Mouse (Mus musculus) CD4-positive helper T cell, adult 2 months (primary cell): ENCODE measurements around the gene Pds5a.
"Not testable (repeated sequence)": the region's sequence is repeated elsewhere in the genome, so short reads cannot be mapped to it uniquely, and the experiment has no call there.

Experiments used
- DNase-seq: peaks from one replicate; pipeline ENCODE4 v3.0.0-alpha.2; 2012; ENCODE audit warnings: low read depth, missing footprints, low spot score

Gene Pds5a

DNA sequence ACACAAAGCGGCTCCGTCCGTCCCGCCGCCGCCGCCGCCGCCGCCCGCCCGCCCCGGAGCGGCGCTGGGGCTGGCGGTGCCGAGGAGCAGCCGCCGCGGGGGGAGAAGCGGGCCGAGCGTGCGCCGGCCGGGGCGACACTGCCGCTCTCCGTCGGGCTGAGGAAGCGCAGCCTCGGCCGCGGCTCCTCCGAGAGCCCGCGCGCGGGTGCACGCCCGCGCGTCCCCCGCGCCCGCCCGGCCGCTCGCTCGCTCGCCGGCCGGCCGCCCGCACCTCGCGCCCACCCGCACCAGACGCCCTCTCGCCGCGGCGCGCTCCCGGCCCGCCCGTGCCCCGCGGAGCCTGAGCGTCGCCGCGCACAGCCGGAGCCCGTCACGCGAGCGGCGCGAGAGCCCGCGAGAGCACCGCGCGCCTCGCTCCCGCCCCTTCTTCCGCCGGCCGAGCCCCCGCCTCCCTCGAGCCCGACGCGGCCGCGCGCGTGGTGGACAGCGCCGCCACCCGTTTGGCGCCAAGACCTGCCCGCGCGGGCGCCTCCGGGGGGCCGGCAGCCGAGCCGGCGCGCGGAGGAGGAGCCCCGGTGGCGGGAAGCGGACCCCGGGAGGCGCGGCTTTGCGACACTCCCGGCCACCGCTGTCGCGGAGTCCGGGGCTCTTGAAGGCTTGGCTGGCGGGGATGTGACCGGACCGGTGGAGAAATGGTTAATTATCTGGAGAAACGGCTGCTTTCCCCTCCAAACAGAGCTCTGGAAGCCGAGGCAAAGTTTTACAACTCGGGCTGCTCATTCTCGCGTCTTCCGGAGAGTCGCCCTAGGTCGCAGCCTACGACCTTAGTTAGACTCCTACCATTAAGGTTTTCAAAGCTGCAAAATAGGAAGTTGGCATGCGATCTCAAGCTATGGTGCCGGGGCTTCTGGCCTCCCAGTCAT lies at the start of gene Pds5a:
Gene Pds5a (minus strand): TSS at position 438 of the 923 bp plus-strand sequence.
- DNase-seq: peak; percentile 91

DNA sequence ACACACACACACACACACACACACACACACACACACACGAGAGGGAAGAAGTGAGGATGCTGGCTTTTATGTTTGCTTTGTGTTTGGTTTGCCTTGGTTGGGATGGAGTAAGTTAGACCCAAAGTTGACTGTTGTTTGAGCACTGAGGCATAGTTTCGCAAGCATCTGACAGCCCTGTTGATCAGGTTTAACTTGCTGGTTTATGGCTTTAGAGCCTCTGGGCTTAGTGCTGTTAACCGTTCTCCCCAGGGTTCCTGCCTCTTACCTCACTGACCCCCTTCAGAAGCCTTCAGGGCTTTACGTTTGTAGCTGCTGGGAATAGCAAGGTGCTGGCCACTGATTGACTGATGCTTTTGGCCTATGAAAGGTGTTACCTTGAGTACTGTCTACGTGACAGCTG lies 48.8 kb upstream of the Pds5a start:
- DNase-seq: no peak

DNA sequence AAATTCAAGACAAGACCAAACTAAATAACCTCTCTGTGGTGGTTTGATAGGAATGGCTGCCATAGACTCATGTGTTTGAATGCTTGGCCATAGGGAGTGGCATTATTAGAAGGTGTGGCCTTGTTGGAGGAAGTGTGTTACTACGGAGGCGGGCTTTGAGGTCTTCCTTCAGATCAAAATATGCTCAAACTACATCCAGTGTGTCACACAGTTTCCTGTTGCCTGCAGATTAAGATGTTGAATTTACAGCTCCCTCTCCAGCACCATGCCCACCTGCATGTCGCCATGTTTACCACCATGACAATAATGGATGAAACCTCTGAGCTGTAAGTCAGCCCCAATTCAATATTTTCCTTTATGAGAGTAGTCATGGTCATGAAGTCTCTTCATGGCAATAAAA lies 41.3 kb upstream of the Pds5a start:
- DNase-seq: no peak

DNA sequence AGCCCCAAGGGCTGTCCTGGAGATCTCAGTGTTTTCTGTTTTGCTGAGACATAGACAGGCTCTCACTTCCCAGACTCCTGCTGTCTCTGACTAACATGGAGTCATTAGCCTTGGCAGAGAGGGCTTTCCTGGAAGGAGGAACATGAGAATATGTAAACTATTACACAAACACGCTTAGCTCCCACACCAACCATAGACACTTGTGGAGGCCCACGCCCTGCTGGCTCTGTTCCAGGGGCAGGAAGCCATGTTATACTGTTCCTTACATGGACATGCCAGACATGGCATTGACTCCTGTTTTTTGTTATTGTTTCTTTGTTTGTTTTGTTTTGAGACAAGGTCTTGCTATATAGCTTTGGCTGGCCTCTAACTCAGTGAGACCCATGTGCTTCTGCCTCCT lies 37.5 kb upstream of the Pds5a start:
- no peak for DNase-seq

DNA sequence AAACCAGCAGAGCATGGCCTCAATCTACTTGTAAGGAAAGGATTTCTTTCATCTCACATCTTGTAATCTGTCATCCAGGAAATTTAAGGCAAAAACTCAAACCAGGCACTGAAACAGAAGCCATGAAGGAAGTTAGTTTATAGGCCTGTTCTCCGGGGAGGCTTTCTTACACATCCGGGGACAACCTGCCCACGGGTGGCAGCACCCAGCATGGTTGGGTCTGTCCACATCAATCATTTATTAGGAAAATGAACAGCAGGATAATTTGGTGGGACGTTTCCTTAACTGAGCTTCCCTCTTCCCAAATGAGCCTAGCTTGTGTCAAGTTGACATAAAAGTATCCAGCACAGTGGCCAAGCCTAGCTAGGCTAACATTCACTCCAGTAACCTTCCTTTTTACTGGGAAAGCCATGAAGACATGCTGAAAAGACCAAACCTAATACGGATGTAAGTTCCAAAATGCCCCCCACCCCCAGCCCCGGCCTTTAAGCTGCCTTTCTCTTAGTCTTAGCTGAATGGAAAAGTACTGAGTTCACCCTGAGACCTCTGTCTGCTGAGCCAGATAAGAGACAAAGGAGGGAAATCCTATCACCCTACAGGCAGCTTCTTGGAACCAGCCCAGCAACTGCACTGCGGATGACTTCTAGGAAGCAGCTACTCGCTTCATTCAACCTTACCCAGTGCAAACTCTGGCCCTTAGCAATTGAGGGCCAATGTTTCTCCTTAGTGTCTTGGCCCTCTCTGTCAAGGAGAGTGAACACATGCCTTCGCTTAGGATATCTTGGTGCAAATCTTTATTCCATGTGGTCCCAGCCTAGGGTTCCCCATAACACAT lies 33.3 kb upstream of the Pds5a start:
- DNase-seq: no peak

DNA sequence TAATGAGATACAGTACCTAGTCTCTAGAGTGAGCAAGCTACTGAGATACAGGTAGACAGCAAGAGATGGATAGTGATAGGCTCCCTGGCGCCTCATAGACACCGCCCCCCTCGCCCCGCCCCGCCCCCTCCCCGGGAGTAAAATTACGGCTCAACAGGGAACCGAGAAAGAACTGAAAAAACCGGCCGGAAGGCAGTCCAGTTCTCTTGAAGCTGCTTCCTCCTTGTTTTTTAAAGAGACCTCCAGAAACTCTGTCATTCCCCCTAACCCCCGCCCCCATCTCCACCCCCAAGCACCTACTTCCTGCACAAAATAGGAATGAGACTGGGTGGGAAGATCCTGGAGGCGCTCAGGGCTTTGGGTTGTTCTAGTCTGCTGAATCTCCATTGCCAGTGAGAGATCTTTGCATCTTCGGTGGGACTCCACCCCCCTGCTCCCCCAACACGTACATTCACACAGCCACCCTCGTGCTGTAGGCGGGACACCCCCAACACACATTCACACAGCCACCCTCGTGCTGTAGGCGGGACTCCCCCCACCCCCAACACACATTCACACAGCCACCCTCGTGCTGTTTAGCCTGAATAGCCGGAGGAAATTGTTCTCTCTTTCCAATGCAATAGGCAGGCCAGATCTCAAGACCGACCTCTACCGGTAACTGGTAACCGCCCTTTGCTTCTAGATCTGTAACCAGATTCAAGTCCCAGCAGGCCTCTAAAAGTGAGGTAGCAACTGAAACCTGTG lies 26.4 kb upstream of the Pds5a start:
- peak; percentile 84 for DNase-seq

DNA sequence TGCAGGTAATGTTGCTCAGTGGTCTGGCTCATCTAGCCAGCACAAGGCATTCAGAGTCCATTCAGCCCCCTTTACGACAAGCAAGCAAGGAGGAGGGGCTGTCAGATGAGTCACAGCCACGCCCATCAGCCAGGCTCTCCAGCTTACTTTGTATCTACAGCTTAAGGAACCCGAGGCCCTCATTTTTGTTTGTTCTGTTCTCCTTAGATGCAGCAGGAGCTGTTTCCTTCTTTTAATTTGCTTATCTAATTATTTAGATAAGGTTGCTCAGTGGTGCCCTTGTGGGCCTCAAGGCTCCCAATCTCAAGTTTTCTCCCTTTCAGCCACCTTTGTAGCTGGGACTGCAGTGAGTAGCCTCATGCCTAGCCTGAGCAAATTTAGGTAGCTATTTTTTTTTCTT lies 20.3 kb upstream of the Pds5a start:
- no peak for DNase-seq

DNA sequence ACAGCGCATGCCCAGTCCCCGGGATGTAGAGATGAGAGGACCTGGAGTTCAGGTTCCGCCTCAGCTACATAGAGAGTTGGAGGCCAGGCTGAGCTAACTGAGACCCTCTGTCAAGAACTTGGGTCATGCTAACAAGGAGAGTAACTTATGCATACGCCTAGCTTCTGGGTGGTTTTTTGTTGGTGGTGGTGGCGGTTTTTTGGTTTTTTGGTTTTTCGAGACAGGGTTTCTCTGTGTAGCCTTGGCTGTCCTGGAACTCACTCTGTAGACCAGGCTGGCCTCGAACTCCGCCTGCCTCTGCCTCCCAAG lies 19.8 kb upstream of the Pds5a start:
- DNase-seq: not testable (repeated sequence)

DNA sequence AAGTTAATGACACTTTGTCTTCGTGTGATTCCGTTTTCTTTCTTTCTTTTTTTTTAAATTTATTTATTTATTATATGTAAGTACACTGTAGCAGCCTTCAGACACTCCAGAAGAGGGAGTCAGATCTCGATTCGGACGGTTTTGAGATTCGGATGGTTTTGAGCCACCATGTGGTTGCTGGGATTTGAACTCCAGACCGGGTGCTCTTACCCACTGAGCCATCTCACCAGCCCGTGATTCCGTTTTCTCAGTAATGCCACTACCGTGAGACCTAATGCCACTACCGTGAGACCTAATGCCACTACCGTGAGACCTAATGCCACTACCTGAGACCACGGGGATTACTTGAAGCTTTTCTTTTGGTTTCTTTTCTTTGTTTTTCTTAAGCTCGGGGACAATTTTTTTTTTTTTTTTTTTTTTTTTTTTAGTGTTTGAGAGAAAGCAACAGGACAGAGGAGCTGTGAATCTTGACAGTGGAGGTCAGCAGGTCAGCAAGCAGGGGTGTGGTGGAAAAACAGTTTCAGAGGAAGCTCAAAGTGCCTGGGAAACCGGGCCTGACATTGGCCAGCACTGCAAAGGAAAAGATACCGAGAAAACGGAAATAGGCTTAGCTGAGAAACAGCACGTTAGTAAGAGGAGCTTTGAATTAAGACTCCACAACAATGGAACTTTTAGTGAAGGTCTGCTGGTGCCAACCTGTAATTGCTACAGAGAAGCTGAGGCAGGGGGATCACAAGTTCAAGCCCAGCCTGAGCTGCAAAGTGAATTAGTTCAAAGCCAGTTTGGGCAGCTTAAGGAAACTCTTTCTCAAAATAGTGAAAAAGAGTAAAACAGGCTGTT lies 19.2 kb upstream of the Pds5a start:
- no peak for DNase-seq

DNA sequence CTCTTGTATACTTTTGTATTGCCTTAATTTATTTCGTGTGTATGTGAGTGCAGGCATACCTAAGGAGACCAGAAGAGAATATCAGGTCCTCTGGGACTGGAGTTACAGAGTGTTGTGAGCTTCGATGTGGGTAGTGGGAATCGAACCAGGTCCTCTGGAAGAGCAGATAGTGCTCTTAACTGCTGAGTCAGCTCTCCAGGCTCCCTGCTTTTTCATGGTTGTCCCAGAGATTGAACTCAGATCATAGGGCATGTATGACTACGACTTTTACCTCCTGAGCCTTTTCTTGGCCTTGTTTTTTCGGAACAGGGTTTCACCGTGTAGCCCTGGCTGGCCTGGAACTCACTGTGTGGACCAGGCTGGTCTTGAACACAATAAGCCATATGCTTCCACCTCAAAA lies 17.0 kb upstream of the Pds5a start:
- no peak for DNase-seq

DNA sequence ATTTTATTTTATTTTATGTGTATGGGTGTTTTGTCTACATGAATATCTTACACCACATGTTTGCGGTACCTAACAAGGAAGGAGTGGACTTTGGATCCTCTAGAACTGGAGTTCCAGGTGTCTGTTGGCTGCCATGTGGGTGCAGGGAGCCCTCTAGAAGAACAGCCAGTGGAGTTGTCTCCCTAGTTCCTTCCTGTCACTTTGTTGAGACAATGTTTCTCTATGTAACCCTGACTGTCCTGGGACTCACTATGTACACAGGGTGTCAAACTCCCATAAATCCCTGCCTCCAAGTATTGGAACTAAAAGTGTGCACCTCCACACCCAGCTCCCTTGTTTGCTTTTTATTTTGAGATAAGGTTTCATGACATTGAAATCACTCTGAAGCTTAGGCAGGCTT lies 13.4 kb upstream of the Pds5a start:
- DNase-seq: no peak

DNA sequence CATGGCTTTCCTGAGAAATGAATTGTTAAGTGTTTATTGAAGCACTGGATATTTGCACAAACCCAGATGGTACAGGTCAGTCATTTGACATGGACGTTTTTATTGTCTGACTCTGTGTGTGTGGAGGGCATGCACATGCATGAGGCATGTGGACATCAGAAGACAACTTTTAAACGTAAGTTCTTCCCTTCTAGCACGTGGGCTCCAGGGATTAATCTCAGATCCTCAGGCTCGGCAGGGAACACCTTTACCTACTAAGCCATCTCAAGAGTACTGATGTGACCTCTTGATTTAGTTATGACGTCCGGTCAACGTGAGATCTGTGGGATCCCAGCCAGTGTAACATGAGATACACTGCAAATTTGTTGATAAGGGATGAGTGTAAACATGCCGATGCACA lies 12.2 kb upstream of the Pds5a start:
- no peak for DNase-seq

DNA sequence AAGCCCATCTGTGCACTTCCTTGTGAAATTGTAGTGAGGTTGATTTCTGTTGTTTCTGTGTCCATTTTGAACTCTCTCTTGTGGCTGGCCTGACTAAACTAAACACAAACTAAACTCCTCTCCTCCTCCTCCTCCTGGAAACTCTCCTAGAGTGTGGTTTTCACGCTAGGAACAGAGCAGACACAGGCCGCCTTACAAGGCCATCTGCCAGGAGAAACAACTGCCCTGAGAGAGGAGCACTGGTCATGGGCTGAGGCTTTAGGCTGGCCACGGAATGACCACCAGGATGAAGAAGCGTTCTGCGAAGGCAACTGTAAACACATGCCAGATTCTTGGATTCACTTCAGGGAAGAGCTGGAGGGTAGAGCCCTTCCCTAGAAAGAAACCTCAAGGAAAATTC lies 8.9 kb upstream of the Pds5a start:
- no peak for DNase-seq

DNA sequence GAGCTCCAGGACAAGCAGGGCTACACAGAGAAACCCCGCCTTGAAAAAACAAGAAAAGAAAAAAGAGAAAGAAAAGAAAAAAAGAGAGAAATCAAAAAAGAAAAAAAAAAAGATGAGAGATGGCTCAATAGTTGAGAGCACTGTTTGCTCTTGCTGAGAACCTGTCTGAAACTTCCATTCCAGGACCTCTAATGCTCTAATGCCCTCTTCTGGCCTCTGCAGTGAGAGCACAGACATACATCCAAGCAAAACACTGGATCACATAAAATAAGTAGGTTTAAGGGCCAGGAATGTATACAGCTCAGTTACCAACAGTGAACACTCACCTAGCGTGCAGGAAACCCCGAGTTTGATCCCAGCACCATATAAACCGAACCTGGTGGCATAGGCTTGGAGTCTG lies 8.1 kb upstream of the Pds5a start:
- DNase-seq: no peak

DNA sequence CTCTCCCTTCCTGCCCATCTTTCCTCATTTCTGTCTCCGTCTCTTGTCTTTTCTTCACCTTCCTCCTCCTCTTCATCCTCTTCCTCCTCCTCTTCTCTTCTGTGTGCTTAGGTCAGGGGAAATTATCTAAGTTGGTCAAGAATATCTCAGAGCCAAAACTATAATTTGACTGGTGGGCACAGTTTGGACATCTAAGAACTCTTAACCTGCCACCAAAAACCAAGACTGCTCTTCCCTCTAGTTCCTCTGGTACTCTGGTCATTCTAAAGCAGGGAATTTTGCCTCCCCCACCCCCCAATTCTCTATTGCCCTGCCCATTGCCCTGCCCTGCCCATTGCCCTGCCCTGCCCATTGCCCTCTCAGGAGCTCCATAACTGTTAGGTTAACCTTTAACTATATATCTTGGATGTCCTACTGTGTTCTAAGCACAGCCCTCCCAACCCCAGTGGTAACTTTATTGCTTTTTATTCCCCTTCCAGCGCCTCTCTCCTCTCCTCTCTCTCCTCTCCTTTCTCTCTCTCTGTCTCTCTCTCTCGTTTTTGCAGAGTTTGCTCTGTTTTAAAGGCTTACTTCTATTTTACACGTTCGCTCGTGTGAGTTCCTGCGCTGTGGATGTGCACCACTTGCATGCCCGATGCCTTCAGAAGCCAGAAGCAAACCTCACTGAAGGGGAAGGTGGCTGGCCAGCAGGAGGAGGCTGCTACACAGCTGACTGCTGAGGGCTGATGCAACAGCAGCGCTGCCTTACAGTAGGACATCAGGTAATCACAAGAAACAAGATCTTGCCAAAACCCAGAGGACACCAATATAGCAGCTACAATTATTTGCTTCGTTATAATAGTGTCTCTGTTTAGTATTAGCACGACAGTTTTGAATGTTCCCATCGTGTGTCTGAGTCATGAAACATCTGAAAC lies 6.9 kb upstream of the Pds5a start:
- DNase-seq: no peak

DNA sequence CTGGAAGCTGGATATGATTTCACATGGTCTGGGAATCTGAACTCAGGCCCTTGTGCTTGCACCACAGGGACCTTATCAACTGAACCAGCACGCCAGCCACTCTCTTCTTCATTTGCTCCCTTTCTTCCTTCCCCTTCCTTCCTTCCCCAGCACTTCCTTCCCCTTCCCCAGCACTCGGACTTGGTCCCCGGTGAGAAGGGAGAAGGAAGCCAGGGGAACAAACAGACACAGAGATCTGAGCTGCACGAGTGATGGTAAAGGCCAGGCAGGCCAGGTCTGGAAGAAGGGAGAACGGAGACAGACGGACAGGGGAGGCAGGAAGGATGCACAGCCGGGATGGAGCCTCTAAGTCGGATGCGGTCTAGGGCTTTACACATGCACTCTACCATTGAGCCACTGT lies 5.2 kb upstream of the Pds5a start:
- no peak for DNase-seq

DNA sequence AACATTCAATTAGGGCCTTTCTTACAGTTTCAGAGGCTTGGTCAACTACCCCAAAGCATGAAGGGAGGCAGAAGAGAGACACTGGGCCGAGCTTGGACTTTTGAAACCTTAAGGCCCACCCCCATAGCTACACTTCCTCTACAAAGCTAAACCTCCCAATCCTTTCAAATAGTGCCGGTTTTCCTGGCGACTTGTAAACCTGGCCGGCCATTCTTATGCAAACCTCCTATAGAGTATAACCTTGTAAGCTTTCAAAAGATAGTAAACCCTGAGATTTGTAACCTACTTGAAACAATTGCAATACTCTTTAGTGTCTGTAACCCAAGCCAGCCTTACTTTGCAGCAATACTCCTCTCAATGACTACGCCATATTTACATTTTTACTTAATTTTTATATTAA lies 2.0 kb upstream of the Pds5a start:
- no peak for DNase-seq

DNA sequence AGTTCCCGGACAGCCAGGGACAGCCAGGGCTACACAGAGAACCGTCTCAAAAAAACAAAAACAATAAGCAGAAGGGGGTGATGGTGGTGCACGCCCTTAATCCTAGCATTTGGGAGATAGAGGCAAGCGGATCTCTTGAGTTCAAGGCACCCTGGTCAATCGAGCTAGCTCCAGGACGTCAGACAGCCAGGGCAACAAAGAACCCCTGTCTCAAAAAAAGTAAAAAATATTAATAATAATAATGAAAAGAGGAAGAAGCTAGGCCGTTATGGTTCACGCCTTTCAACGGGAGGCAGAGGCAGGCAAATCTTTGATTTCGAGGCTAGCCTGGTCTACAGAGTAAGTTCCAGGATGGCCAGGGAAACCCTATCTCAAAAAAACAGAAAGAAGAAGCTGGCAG lies 1.1 kb upstream of the Pds5a start:
- no peak for DNase-seq

DNA sequence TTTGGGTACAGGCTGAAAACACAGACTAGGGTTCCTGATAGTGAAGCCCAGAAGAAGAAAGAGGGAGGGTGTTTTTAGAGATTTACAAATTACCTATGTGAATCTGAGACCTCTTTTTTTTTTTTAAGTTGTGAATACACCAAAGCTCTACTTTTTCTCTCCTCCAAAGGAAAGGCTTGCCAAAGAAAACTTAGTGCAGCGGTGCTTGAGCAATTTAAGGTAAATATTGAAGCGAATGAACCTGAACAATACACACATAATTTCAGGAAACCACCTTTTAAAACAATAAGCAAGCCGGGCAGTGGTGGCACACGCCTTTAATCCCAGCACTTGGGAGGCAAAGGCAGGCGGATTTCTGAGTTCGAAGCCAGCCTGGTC lies 675 bp upstream of the Pds5a start:
- no peak for DNase-seq

DNA sequence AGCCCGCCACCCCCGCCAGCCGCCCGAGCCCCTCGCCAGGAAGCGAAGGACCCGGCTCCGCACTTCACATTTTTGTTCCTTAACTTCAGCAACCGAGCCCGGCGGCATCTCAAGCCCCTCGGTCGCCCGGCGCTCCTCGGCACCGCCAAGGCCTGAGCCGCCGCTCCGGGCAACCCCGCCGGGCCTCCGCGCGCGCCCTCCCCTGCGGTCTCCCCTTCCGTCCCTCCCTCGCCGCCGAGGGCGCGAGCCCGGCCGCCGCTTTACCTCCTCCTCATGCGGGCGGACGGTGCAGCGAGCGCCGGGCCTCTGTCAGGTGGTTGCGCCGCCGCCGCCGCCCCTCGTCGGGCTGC lies 612 bp downstream of the Pds5a start:
- no peak for DNase-seq
